Mouse (Mus musculus): ENCODE data around the gene Slc5a5. TPM values are rescaled to one million over a fixed set of nuclear protein-coding genes. Genes with fewer than 3 reads are reported as not detected.

Slc5a5 gene
- total RNA-seq, 2 experiments from 2014 or later: not detected

DNA sequence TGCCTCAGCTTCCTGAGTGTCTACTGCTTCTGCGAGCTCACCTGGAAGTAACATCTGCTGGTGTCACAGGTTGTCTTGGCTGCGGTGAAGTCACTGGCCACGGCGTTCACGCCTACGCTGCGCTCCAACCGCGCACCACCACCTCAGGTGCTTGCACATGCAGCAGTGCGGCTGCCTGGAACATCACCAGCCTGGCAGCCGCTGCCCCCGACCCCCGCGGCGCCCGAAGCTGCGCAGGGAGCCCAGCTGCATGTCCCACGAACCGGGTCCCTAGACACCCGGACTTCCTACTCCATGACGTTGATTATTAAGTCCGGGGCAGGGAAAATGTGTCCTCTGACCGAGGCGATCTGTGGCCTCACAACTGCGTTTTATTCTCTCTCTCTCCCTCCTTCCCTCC lies 50.1 kb downstream of the Slc5a5 start:
- no peak for ATAC-seq (replicated peaks; ENCODE audit: low FRiP score, low TSS enrichment, poor library complexity, severe bottlenecking)

DNA sequence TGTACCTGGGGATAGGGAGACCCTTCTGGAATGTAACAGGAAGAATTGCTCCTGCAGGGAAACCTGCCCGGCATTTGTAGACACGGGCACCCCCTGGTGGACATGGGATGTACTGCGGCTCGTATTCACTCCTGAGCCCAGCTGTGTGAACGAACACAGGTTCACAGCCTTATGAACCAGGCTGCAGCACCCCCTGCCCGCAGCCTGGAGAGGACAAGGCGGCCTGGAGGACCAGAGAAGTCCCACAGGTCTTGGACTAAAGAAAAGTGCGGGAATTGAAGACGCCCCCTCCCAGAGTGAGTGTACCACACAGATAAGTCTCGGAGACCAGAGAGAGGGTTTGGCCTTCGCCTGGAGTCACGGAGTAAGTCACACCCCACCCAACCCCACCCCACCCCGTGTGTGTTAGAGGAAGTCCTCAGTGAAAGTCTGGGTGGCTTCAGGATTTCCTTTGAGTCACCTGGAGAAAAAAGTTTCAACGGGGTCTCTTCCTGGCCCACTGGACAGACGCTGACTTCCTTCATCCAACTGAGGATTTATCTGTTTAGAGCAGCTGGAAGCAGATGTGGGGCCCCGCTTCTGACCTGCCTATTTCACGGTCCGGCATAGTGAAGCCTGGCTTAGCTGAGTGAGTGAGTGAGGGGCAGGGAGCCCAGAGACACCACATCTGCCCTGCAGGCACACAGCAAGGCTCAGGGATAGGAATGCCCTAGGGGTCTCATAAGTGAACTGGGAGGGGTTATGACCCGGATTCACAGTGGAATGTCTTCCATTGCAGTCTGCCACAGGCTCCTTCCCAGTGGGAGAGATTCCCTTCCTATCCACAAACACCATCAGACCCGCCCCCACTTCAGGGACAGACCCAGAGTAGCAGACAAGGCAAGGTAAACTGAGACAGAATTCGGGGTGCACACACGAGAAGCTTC lies 51.1 kb downstream of the Slc5a5 start:
- 0 out of 2 replicates have a peak, but pooled peaks have one; percentile 5 for ATAC-seq (replicated peaks; ENCODE audit: low FRiP score, low TSS enrichment, poor library complexity, severe bottlenecking)

GRCm38 (mm10) chr8:70840590-70840989 lies 52.0 kb downstream of the Slc5a5 start:
- no peak for ATAC-seq (replicated peaks; ENCODE audit: low FRiP score, low TSS enrichment, poor library complexity, severe bottlenecking)

- peak; percentile 85 for ATAC-seq (replicated peaks; ENCODE audit: low FRiP score, low TSS enrichment, poor library complexity, severe bottlenecking)
Observed at GRCm38 (mm10) chr8:70839408-70840351, 52.9 kb downstream of the Slc5a5 start, which contains the start of gene Arrdc2. Gene Arrdc2 (minus strand): TSS chr8:70839720.

GRCm38 (mm10) chr8:70838654-70839407 lies 53.7 kb downstream of the Slc5a5 start:
- no peak for ATAC-seq (replicated peaks; ENCODE audit: low FRiP score, low TSS enrichment, poor library complexity, severe bottlenecking)

GRCm38 (mm10) chr8:70836666-70837065 lies 55.9 kb downstream of the Slc5a5 start:
- ATAC-seq (replicated peaks; ENCODE audit: low FRiP score, low TSS enrichment, poor library complexity, severe bottlenecking): no peak

DNA sequence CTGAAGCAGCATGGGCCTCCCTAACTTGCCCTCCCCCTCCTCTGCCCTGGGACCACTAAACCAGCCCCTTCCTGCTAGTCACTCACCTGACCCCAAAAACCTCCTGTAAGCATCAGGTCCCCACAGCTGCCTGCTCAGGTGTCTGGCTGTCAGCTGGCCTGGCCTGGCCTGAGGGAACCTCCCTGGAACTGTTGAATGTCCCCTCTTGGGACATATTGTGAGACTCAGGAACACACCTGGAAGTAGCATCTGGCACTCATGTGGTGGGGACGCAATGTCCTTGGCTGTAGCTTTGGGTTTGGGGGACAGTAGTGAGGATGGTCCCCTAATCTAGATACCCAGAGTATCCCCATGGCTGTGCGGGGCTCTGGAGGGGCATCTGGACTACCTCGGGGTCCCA lies 58.5 kb downstream of the Slc5a5 start:
- no peak for ATAC-seq (replicated peaks; ENCODE audit: low FRiP score, low TSS enrichment, poor library complexity, severe bottlenecking)

- ATAC-seq (replicated peaks; ENCODE audit: low FRiP score, low TSS enrichment, poor library complexity, severe bottlenecking): peak; percentile 46; the same call in 1 of the 2 replicates
Observed at GRCm38 (mm10) chr8:70833520-70833919, 59.0 kb downstream of the Slc5a5 start.

GRCm38 (mm10) chr8:70833018-70833482 lies 59.5 kb downstream of the Slc5a5 start:
- peak; percentile 30 for ATAC-seq (replicated peaks; ENCODE audit: low FRiP score, low TSS enrichment, poor library complexity, severe bottlenecking)

Other genes starting within 250 kb of the Slc5a5 start
- gene Pgpep1, start 232.4 kb downstream of the Slc5a5 start, total RNA-seq (2014; fragmentation: Nextera tagmentation): 6.3 and 8.8 TPM in 2 replicates
- 4.6 and 5.1 TPM in 2 replicates for gene Pgpep1, start 232.4 kb downstream of the Slc5a5 start, total RNA-seq (2017)
- gene Lsm4, start 219.5 kb downstream of the Slc5a5 start, total RNA-seq (2014; fragmentation: Nextera tagmentation): 286 and 287 TPM in 2 replicates
- 240 and 290 TPM in 2 replicates for gene Lsm4, start 219.5 kb downstream of the Slc5a5 start, total RNA-seq (2017)
- 18.8 and 34.4 TPM in 2 replicates for gene Jund, start 193.8 kb downstream of the Slc5a5 start, total RNA-seq (2014; fragmentation: Nextera tagmentation)
- 44.8 and 48.7 TPM in 2 replicates for gene Jund, start 193.8 kb downstream of the Slc5a5 start, total RNA-seq (2017)
- not detected in 2 replicates for gene Iqcn, start 189.3 kb downstream of the Slc5a5 start, total RNA-seq (2014; fragmentation: Nextera tagmentation)
- not detected in 2 replicates for gene Iqcn, start 189.3 kb downstream of the Slc5a5 start, total RNA-seq (2017)
- not detected in 2 replicates for gene Gm3336, start 174.2 kb downstream of the Slc5a5 start, total RNA-seq (2014; fragmentation: Nextera tagmentation)
- not detected in 2 replicates for gene Gm3336, start 174.2 kb downstream of the Slc5a5 start, total RNA-seq (2017)
- gene Pde4c, start 169.0 kb downstream of the Slc5a5 start, total RNA-seq (2014; fragmentation: Nextera tagmentation): 0.28 TPM in 1 of 2 replicates, not detected in the other
- gene Pde4c, start 169.0 kb downstream of the Slc5a5 start, total RNA-seq (2017): not detected in 2 replicates
- gene Rab3a, start 138.1 kb downstream of the Slc5a5 start, total RNA-seq (2014; fragmentation: Nextera tagmentation): 1.8 and 7.0 TPM in 2 replicates
- 1.2 and 2.8 TPM in 2 replicates for gene Rab3a, start 138.1 kb downstream of the Slc5a5 start, total RNA-seq (2017)
- gene Mpv17l2, start 131.8 kb downstream of the Slc5a5 start, total RNA-seq (2014; fragmentation: Nextera tagmentation): 58.3 and 111 TPM in 2 replicates
- gene Mpv17l2, start 131.8 kb downstream of the Slc5a5 start, total RNA-seq (2017): 4.3 and 17.6 TPM in 2 replicates
- gene Pik3r2, start 116.0 kb downstream of the Slc5a5 start, total RNA-seq (2014; fragmentation: Nextera tagmentation): 30.7 and 51.4 TPM in 2 replicates
- 29.2 and 33.9 TPM in 2 replicates for gene Pik3r2, start 116.0 kb downstream of the Slc5a5 start, total RNA-seq (2017)
- 44.0 and 54.3 TPM in 2 replicates for gene Mast3, start 87.7 kb downstream of the Slc5a5 start, total RNA-seq (2014; fragmentation: Nextera tagmentation)
- 6.2 and 7.3 TPM in 2 replicates for gene Mast3, start 87.7 kb downstream of the Slc5a5 start, total RNA-seq (2017)
- gene Il12rb1, start 84.3 kb downstream of the Slc5a5 start, total RNA-seq (2014; fragmentation: Nextera tagmentation): 0.31 and 0.79 TPM in 2 replicates
- 1.6 and 2.0 TPM in 2 replicates for gene Il12rb1, start 84.3 kb downstream of the Slc5a5 start, total RNA-seq (2017)
- gene Arrdc2, start 53.0 kb downstream of the Slc5a5 start, total RNA-seq (2014; fragmentation: Nextera tagmentation): 27.6 and 29.1 TPM in 2 replicates
- gene Arrdc2, start 53.0 kb downstream of the Slc5a5 start, total RNA-seq (2017): 8.0 and 11.8 TPM in 2 replicates
- 0.32 TPM in 1 of 2 replicates, not detected in the other for gene Kcnn1, start 29.5 kb downstream of the Slc5a5 start, total RNA-seq (2014; fragmentation: Nextera tagmentation)
- 2.9 TPM in 1 of 2 replicates, not detected in the other for gene Kcnn1, start 29.5 kb downstream of the Slc5a5 start, total RNA-seq (2017)
- gene Ccdc124, start 18.8 kb downstream of the Slc5a5 start, total RNA-seq (2014; fragmentation: Nextera tagmentation): 28.5 and 47.9 TPM in 2 replicates
- 30.8 and 51.1 TPM in 2 replicates for gene Ccdc124, start 18.8 kb downstream of the Slc5a5 start, total RNA-seq (2017)
- gene Rpl18a, start 4.7 kb upstream of the Slc5a5 start, total RNA-seq (2014; fragmentation: Nextera tagmentation): 6,537 and 6,664 TPM in 2 replicates
- 1,763 and 2,438 TPM in 2 replicates for gene Rpl18a, start 4.7 kb upstream of the Slc5a5 start, total RNA-seq (2017)
- gene Map1s, start 13.2 kb upstream of the Slc5a5 start, total RNA-seq (2014; fragmentation: Nextera tagmentation): 20.5 and 27.9 TPM in 2 replicates
- 9.8 and 11.9 TPM in 2 replicates for gene Map1s, start 13.2 kb upstream of the Slc5a5 start, total RNA-seq (2017)